Mouse (Mus musculus) left cerebral cortex, adult 2 months (tissue): ENCODE results near the gene Dpt. TPM values are rescaled to one million over a fixed set of nuclear protein-coding genes. Genes with fewer than 3 reads are reported as not detected.

ENCODE experiments used
- DNase-seq, 2 experiments: peaks; one replicate each; pipeline ENCODE4 v3.0.0; 2021 to 2022; ENCODE audit warnings: low spot score in 2 of 2, mixed read lengths in 1 of 2; ENCODE audit errors: extremely low spot score in 1 of 2
- H3K27ac ChIP-seq: fragments of 200-600 bp; 2 replicates; pipeline ENCODE4 v1.8.1; 2022
- H3K4me3 ChIP-seq: fragments of 200-600 bp; 2 replicates; pipeline ENCODE4 v1.8.1; 2022
- CTCF ChIP-seq: fragments of 200-600 bp; IDR thresholded peaks from 2 replicates; pipeline ENCODE4 v1.8.1; 2022; ENCODE audit warnings: antibody characterized with exemption, mild to moderate bottlenecking, moderate library complexity
- intact Hi-C: fragments of 180-260 bp; cut with DNase I; formaldehyde crosslinking; loops from one replicate; pipeline ENCODE4 v1.15.1; 2025
- total RNA-seq, 2 experiments: library from RNA; stranded (reverse); gene quantifications; 2 replicates each; pipeline ENCODE4 v1.2.3; 2021

The Dpt gene
- total RNA-seq, 2 experiments from 2014 or later, result 0.38 TPM; not detected in 1

- Histone ChIP-seq H3K27ac (no peak overlapping the region), H3K4me3 (no peak overlapping the region)
- TF ChIP-seq CTCF, result no peak
- intact Hi-C loops, result no loop called here
- no peak for DNase-seq
These were observed 3.4 kb upstream of the Dpt start for GRCm38 (mm10) chr1:164793049-164793448.

- intact Hi-C loops, result loop anchor here (5.0 kb wide), 1 partner anchor 49 kb away; no protein-coding TSS in a partner anchor
- TF ChIP-seq CTCF, result no peak
- Histone ChIP-seq H3K27ac (no peak overlapping the region), H3K4me3 (no peak overlapping the region)
- no peak for DNase-seq
These were observed 1.4 kb downstream of the Dpt start for GRCm38 (mm10) chr1:164797746-164798285.

GRCm38 (mm10) chr1:164798471-164798922, 2.1 kb downstream of the Dpt start:
- H3K27ac ChIP-seq, result no peak overlapping the region
- DNase-seq, result no peak
- no peak for TF ChIP-seq CTCF
- intact Hi-C loops, result loop anchor here (5.0 kb wide), 1 partner anchor 49 kb away; no protein-coding TSS in a partner anchor
- H3K4me3 ChIP-seq, result no peak overlapping the region

- intact Hi-C loops, result loop anchor here (5.0 kb wide), 1 partner anchor 48 kb away; no protein-coding TSS in a partner anchor
These were observed 2.7 kb downstream of the Dpt start for GRCm38 (mm10) chr1:164799161-164799560.

GRCm38 (mm10) chr1:164804277-164804676, 7.8 kb downstream of the Dpt start:
- Histone ChIP-seq H3K4me3 (no peak overlapping the region), H3K27ac (no peak overlapping the region)
- TF ChIP-seq CTCF, result no peak
- no peak for DNase-seq
- intact Hi-C loops, result no loop called here

More at GRCm38 (mm10) chr1:164799161-164799560, 2.7 kb downstream of the Dpt start:
- Histone ChIP-seq H3K27ac (no peak overlapping the region), H3K4me3 (no peak overlapping the region)
- DNase-seq, result no peak
- TF ChIP-seq CTCF, result no peak

GRCm38 (mm10) chr1:164804751-164805435, 8.4 kb downstream of the Dpt start:
- no peak for DNase-seq
- no peak overlapping the region for H3K4me3 ChIP-seq
- intact Hi-C loops, result no loop called here
- H3K27ac ChIP-seq, result no peak overlapping the region
- TF ChIP-seq CTCF, result no peak

- no peak overlapping the region for H3K4me3 ChIP-seq
- no peak for TF ChIP-seq CTCF
- H3K27ac ChIP-seq, result no peak overlapping the region
- intact Hi-C loops, result no loop called here
- no peak for DNase-seq
These were observed 12.9 kb downstream of the Dpt start for GRCm38 (mm10) chr1:164809371-164809770.

- Histone ChIP-seq H3K4me3 (no peak overlapping the region), H3K27ac (no peak overlapping the region)
- intact Hi-C loops, result no loop called here
- TF ChIP-seq CTCF, result no peak
- DNase-seq, result no peak
These were observed 14.9 kb downstream of the Dpt start for GRCm38 (mm10) chr1:164811296-164811695.

GRCm38 (mm10) chr1:164814243-164814642, 17.8 kb downstream of the Dpt start:
- H3K27ac ChIP-seq, result no peak overlapping the region
- DNase-seq, result no peak
- no peak for TF ChIP-seq CTCF
- intact Hi-C loops, result no loop called here
- H3K4me3 ChIP-seq, result no peak overlapping the region

- no peak for TF ChIP-seq CTCF
- DNase-seq, result no peak
- intact Hi-C loops, result no loop called here
- Histone ChIP-seq H3K4me3 (no peak overlapping the region), H3K27ac (no peak overlapping the region)
These were observed 18.9 kb downstream of the Dpt start for GRCm38 (mm10) chr1:164815330-164815729.

- no peak for DNase-seq
- Histone ChIP-seq H3K27ac (no peak overlapping the region), H3K4me3 (no peak overlapping the region)
- no peak for TF ChIP-seq CTCF
- intact Hi-C loops, result no loop called here
These were observed 20.9 kb downstream of the Dpt start for GRCm38 (mm10) chr1:164817331-164817730.

GRCm38 (mm10) chr1:164821307-164821706, 24.9 kb downstream of the Dpt start:
- no peak for DNase-seq
- intact Hi-C loops, result no loop called here
- Histone ChIP-seq H3K27ac (no peak overlapping the region), H3K4me3 (no peak overlapping the region)
- TF ChIP-seq CTCF, result no peak

- TF ChIP-seq CTCF, result no peak
- intact Hi-C loops, result no loop called here
- no peak overlapping the region for H3K27ac ChIP-seq
- H3K4me3 ChIP-seq, result no peak overlapping the region
- DNase-seq, result no peak
These were observed 25.4 kb downstream of the Dpt start for GRCm38 (mm10) chr1:164821821-164822220.
